Mouse (Mus musculus): ENCODE data around the gene Igfbp2.

Igfbp2 gene

GRCm38 (mm10) chr1:72855729-72856128 lies 31.4 kb downstream of the Igfbp2 start:
- no peak for DNase-seq (ENCODE audit: low read depth)

- DNase-seq (ENCODE audit: low read depth), result no peak
These were observed 32.1 kb downstream of the Igfbp2 start for GRCm38 (mm10) chr1:72856209-72856909.

GRCm38 (mm10) chr1:72857142-72857541 lies 32.8 kb downstream of the Igfbp2 start:
- DNase-seq (ENCODE audit: low read depth), result no peak

- DNase-seq (ENCODE audit: low read depth), result no peak
These were observed 33.3 kb downstream of the Igfbp2 start for GRCm38 (mm10) chr1:72857631-72858030.

- no peak for DNase-seq (ENCODE audit: low read depth)
These were observed 34.0 kb downstream of the Igfbp2 start for GRCm38 (mm10) chr1:72858286-72858685.

GRCm38 (mm10) chr1:72858874-72859273 lies 34.6 kb downstream of the Igfbp2 start:
- no peak for DNase-seq (ENCODE audit: low read depth)

GRCm38 (mm10) chr1:72859963-72860362 lies 35.7 kb downstream of the Igfbp2 start:
- no peak for DNase-seq (ENCODE audit: low read depth)

- DNase-seq (ENCODE audit: low read depth), result no peak
These were observed 36.2 kb downstream of the Igfbp2 start for GRCm38 (mm10) chr1:72860502-72860901.

- DNase-seq (ENCODE audit: low read depth), result no peak
These were observed 37.4 kb downstream of the Igfbp2 start for GRCm38 (mm10) chr1:72861702-72862101.

GRCm38 (mm10) chr1:72862248-72862647 lies 37.9 kb downstream of the Igfbp2 start:
- DNase-seq (ENCODE audit: low read depth), result no peak

- DNase-seq (ENCODE audit: low read depth), result no peak
These were observed 39.4 kb downstream of the Igfbp2 start for GRCm38 (mm10) chr1:72863692-72864091.

GRCm38 (mm10) chr1:72864272-72864671 lies 40.0 kb downstream of the Igfbp2 start:
- no peak for DNase-seq (ENCODE audit: low read depth)

GRCm38 (mm10) chr1:72865900-72866299 lies 41.6 kb downstream of the Igfbp2 start:
- DNase-seq (ENCODE audit: low read depth), result peak; percentile 63

- DNase-seq (ENCODE audit: low read depth), result no peak
These were observed 42.1 kb downstream of the Igfbp2 start for GRCm38 (mm10) chr1:72866417-72866816.

GRCm38 (mm10) chr1:72867346-72867745 lies 43.0 kb downstream of the Igfbp2 start:
- no peak for DNase-seq (ENCODE audit: low read depth)

- DNase-seq (ENCODE audit: low read depth), result no peak
These were observed 44.3 kb downstream of the Igfbp2 start for GRCm38 (mm10) chr1:72868429-72869215.

- no peak for DNase-seq (ENCODE audit: low read depth)
These were observed 45.0 kb downstream of the Igfbp2 start for GRCm38 (mm10) chr1:72869275-72869674.

GRCm38 (mm10) chr1:72869681-72870614 lies 45.6 kb downstream of the Igfbp2 start:
- DNase-seq (ENCODE audit: low read depth), result peak; percentile 68

GRCm38 (mm10) chr1:72870615-72871336 lies 46.5 kb downstream of the Igfbp2 start:
- DNase-seq (ENCODE audit: low read depth), result peak; percentile 15

- DNase-seq (ENCODE audit: low read depth), result no peak
These were observed 47.0 kb downstream of the Igfbp2 start for GRCm38 (mm10) chr1:72871337-72871696.

- DNase-seq (ENCODE audit: low read depth), result no peak
These were observed 47.6 kb downstream of the Igfbp2 start for GRCm38 (mm10) chr1:72871697-72872411.

Measured in induced T-regulatory cell, adult 2 months (primary cell).